Mouse (Mus musculus) CH12.LX (cell line): ENCODE measurements around the gene Podnl1. TPM values are rescaled to one million over a fixed set of nuclear protein-coding genes. Genes with fewer than 3 reads are reported as not detected.

ENCODE experiments used
- DNase-seq: peaks from one replicate; pipeline ENCODE4 v3.0.0-alpha.2; 2013; ENCODE audit errors: extremely low read depth
- H3K27ac ChIP-seq: 2 replicates; pipeline ENCODE4 v1.5.1; 2012; ENCODE audit warnings: low read depth, mild to moderate bottlenecking, control low read depth, moderate library complexity; ENCODE audit not compliant: insufficient read depth
- H3K27me3 ChIP-seq: replicated peaks from 2 replicates; pipeline ENCODE3; 2012; ENCODE audit warnings: inconsistent platforms
- H3K36me3 ChIP-seq, 2 experiments: replicated peaks in 1 of 2; 2 replicates each; pipeline versions ENCODE3 to v1.6.1; 2012; ENCODE audit warnings: inconsistent platforms in 1 of 2, low read length in 1 of 2, mild to moderate bottlenecking in 1 of 2, mixed read lengths in 1 of 2, moderate library complexity in 1 of 2; ENCODE audit not compliant: control insufficient read depth in 1 of 2, insufficient read depth in 1 of 2
- H3K4me1 ChIP-seq, 2 experiments: 2 replicates each; pipeline ENCODE4 v1.6.1; 2012; ENCODE audit warnings: inconsistent platforms in 1 of 2, moderate library complexity in 1 of 2; ENCODE audit not compliant: insufficient read depth in 2 of 2, control insufficient read depth in 1 of 2
- H3K4me2 ChIP-seq: 2 replicates; pipeline ENCODE4 v1.6.1; 2012; ENCODE audit warnings: low read depth, mild to moderate bottlenecking, control low read depth; ENCODE audit not compliant: poor library complexity, insufficient read depth, severe bottlenecking
- H3K4me3 ChIP-seq, 3 experiments: fragments of 150-350 bp in 1 of 3; sonication (generic) in 1 of 3; replicated peaks in 1 of 3; 2 replicates each; pipeline versions ENCODE3 to v1.5.1; 2011 to 2012; ENCODE audit warnings: low read depth in 2 of 3, low read length in 2 of 3, mild to moderate bottlenecking in 2 of 3, moderate library complexity in 2 of 3, control low read depth in 1 of 3, improper control_type of control experiment in 1 of 3, inconsistent platforms in 1 of 3, mixed read lengths in 1 of 3; ENCODE audit not compliant: poor library complexity in 1 of 3
- H3K79me2 ChIP-seq: replicated peaks from 2 replicates; pipeline ENCODE4 v1.6.1; 2012; ENCODE audit warnings: mild to moderate bottlenecking, moderate library complexity; ENCODE audit not compliant: control insufficient read depth, poor library complexity, insufficient read depth, severe bottlenecking; ENCODE audit errors: extremely low read depth
- H3K9ac ChIP-seq: 2 replicates; pipeline ENCODE4 v1.6.1; 2012; ENCODE audit warnings: low read depth, mild to moderate bottlenecking, control low read depth, moderate library complexity; ENCODE audit not compliant: insufficient read depth
- H3K9me3 ChIP-seq: replicated peaks from 2 replicates; pipeline ENCODE3; 2012; ENCODE audit warnings: low read length, inconsistent platforms, mixed read lengths
- BHLHE40 ChIP-seq: IDR thresholded peaks from 2 replicates; pipeline ENCODE4 v1.6.1; 2011; ENCODE audit warnings: mild to moderate bottlenecking, low read depth, low read length, improper control_type of control experiment
- E2F4 ChIP-seq: IDR thresholded peaks from 2 replicates; pipeline ENCODE4 v1.6.1; 2011; ENCODE audit warnings: low read depth, low read length, improper control_type of control experiment; ENCODE audit not compliant: insufficient replicate concordance
- ELF1 ChIP-seq: IDR thresholded peaks from 2 replicates; pipeline ENCODE4 v1.6.1; 2014; ENCODE audit warnings: low read depth, mild to moderate bottlenecking, inconsistent platforms, low read length, improper control_type of control experiment
- EP300 ChIP-seq: IDR thresholded peaks from 2 replicates; pipeline ENCODE4 v1.6.1; 2011; ENCODE audit warnings: low read length, improper control_type of control experiment
- ETS1 ChIP-seq: conservative IDR thresholded peaks from 2 replicates; pipeline ENCODE4 v1.6.1; 2012; ENCODE audit warnings: low read depth, mild to moderate bottlenecking, inconsistent platforms, low read length, improper control_type of control experiment, moderate library complexity
- IRF4 ChIP-seq: IDR thresholded peaks from 2 replicates; pipeline ENCODE4 v1.6.1; 2014; ENCODE audit warnings: low read depth, mild to moderate bottlenecking, inconsistent platforms, low read length, improper control_type of control experiment
- JUN ChIP-seq: IDR thresholded peaks from 2 replicates; pipeline ENCODE4 v1.6.1; 2011; ENCODE audit warnings: low read depth, mild to moderate bottlenecking, low read length, improper control_type of control experiment, moderate library complexity; ENCODE audit not compliant: insufficient read depth
- JUND ChIP-seq: conservative IDR thresholded peaks from 2 replicates; pipeline ENCODE4 v1.6.1; 2011; ENCODE audit warnings: low read depth, low read length, improper control_type of control experiment
- KAT2A ChIP-seq: IDR thresholded peaks from 2 replicates; pipeline ENCODE4 v1.6.1; 2012; ENCODE audit warnings: low read length, improper control_type of control experiment, inconsistent platforms; ENCODE audit not compliant: insufficient replicate concordance
- MAFK ChIP-seq: IDR thresholded peaks from 2 replicates; pipeline ENCODE4 v1.6.1; 2011; ENCODE audit warnings: low read length, improper control_type of control experiment; ENCODE audit not compliant: insufficient replicate concordance
- MEF2A ChIP-seq: IDR thresholded peaks from 2 replicates; pipeline ENCODE4 v1.6.1; 2014; ENCODE audit warnings: low read depth, mild to moderate bottlenecking, inconsistent platforms, low read length, improper control_type of control experiment, borderline replicate concordance
- MXI1 ChIP-seq: IDR thresholded peaks from 2 replicates; pipeline ENCODE4 v1.6.1; 2011; ENCODE audit warnings: mild to moderate bottlenecking, low read depth, low read length, improper control_type of control experiment
- NELFE ChIP-seq: IDR thresholded peaks from 2 replicates; pipeline ENCODE4 v1.6.1; 2011; ENCODE audit warnings: low read depth, low read length, improper control_type of control experiment
- NRF1 ChIP-seq: IDR thresholded peaks from 2 replicates; pipeline ENCODE4 v1.6.1; 2014; ENCODE audit warnings: low read depth, mild to moderate bottlenecking, inconsistent platforms, low read length, improper control_type of control experiment, moderate library complexity
- PAX5 ChIP-seq: IDR thresholded peaks from 2 replicates; pipeline ENCODE4 v1.6.1; 2012; ENCODE audit warnings: low read length, inconsistent platforms, mixed read lengths
- POLR2AphosphoS2 ChIP-seq: IDR thresholded peaks from 2 replicates; pipeline ENCODE4 v1.6.1; 2011; ENCODE audit warnings: low read depth, low read length, improper control_type of control experiment
- RCOR1 ChIP-seq: conservative IDR thresholded peaks from 2 replicates; pipeline ENCODE4 v1.6.1; 2012; ENCODE audit warnings: low read depth, mild to moderate bottlenecking, inconsistent platforms, low read length, improper control_type of control experiment
- SIN3A ChIP-seq: IDR thresholded peaks from 2 replicates; pipeline ENCODE4 v1.6.1; 2012; ENCODE audit warnings: low read length, improper control_type of control experiment, inconsistent platforms
- SMC3 ChIP-seq: IDR thresholded peaks from 2 replicates; pipeline ENCODE4 v1.6.1; 2011; ENCODE audit warnings: low read depth, low read length, improper control_type of control experiment
- TBP ChIP-seq: conservative IDR thresholded peaks from 2 replicates; pipeline ENCODE4 v1.6.1; 2011; ENCODE audit warnings: low read depth, low read length, improper control_type of control experiment
- ZC3H11A ChIP-seq: IDR thresholded peaks from 2 replicates; pipeline ENCODE4 v1.6.1; 2012; ENCODE audit warnings: low read depth, mild to moderate bottlenecking, inconsistent platforms, low read length, improper control_type of control experiment
- ZKSCAN1 ChIP-seq: IDR thresholded peaks from 2 replicates; pipeline ENCODE4 v1.6.1; 2012; ENCODE audit warnings: low read depth, inconsistent platforms, low read length, improper control_type of control experiment, borderline replicate concordance
- dilution Hi-C: fragments of 300-500 bp; cut with MboI; formaldehyde crosslinking; loops from 2 replicates; pipeline ENCODE4 v1.14.3; 2020; ENCODE audit warnings: low sequenced_read_pairs; ENCODE audit not compliant: extremely low pct_unique_long_range_greater_than_20kb, extremely low pct_ligation_motif_present
- in situ Hi-C: fragments of 300-500 bp; cut with MboI; formaldehyde crosslinking; loops from 3 replicates; pipeline ENCODE4 v1.14.3; 2019; ENCODE audit warnings: low sequenced_read_pairs, low pct_ligation_motif_present, low pct_unique_long_range_greater_than_20kb, mixed read lengths
- polyA plus RNA-seq: library from polyadenylated mRNA; unstranded; fragments of >175 nt; gene quantifications from 2 replicates; pipeline ENCODE4 v1.2.1, GENCODE M21; 2012; ENCODE audit warnings: low read depth; ENCODE audit not compliant: insufficient read length
- total RNA-seq, 2 experiments: library from RNA; depleted of rRNA; stranded (reverse); fragments of 300-350 nt in 1 of 2; fragments of >200 nt in 1 of 2; gene quantifications; 2 replicates each; pipeline ENCODE4 v1.2.3; 2012 to 2014

Podnl1 gene
- total and polyA plus RNA-seq, 3 experiments, result 0.98 to 2.8 (median 2.0) TPM

DNA sequence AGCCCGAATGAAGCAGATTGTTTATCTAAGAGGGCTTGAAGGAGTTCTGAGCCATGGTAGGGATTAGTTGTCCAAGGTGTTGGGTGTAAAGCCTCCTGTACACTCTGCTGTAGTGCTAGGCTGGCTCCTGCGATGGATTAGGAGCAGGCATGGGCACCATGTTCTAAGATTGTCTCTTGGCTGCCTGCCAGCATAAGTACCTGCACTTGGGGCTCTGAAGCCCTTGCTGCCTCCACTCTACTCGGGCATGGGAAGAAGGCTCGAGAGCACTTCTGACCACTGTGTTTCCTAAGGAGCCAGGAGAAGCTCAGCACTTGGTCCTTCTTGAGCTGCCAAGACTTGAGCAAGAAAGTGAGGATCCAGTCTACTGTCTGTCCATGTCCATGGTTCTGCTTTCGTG, 46.6 kb upstream of the Podnl1 start:
- Histone ChIP-seq H3K9me3 (no peaks in the 10 kb centered on the region), H3K27me3 (no peaks in the 10 kb centered on the region), H3K9ac (no peak overlapping the region), H3K27ac (no peak overlapping the region), H3K36me3 (peaks cover 61 to 96% of the 10 kb centered on the region in 2 experiments), H3K4me1 (no peaks in the 10 kb centered on the region), H3K4me3 (no peak overlapping the region), H3K4me2 (no peak overlapping the region), H3K79me2 (no peaks in the 10 kb centered on the region; the same call in 1 of the 2 replicates)
- in situ Hi-C loops (no loop called here), dilution Hi-C loops (no loop called here)
- no peak for DNase-seq
- TF ChIP-seq ZKSCAN1, result no peak
- TF ChIP-seq SIN3A, result no peak
- TF ChIP-seq ZC3H11A, result no peak

- in situ Hi-C loops, result no loop called here
- dilution Hi-C loops, result no loop called here
- DNase-seq, result no peak
- H3K9ac ChIP-seq, result no peak overlapping the region
- no peaks in the 10 kb centered on the region for H3K9me3 ChIP-seq
- H3K4me1 ChIP-seq, result no peaks in the 10 kb centered on the region
- no peaks in the 10 kb centered on the region for H3K27me3 ChIP-seq
- TF ChIP-seq TBP, result no peak
- no peak for TF ChIP-seq SMC3
- TF ChIP-seq ZKSCAN1, result no peak
- TF ChIP-seq NRF1, result no peak
- no peak for TF ChIP-seq KAT2A
- no peak for TF ChIP-seq MEF2A
- no peak for TF ChIP-seq PAX5
- no peak for TF ChIP-seq NELFE
- no peak for TF ChIP-seq MAFK
- no peak for TF ChIP-seq JUN
- TF ChIP-seq EP300, result no peak
- no peak for TF ChIP-seq IRF4
- TF ChIP-seq RCOR1, result no peak
- TF ChIP-seq JUND, result no peak
- TF ChIP-seq ELF1, result no peak
- TF ChIP-seq BHLHE40, result no peak
- TF ChIP-seq E2F4, result no peak
- TF ChIP-seq ETS1, result no peak
- no peak for TF ChIP-seq POLR2AphosphoS2
- no peak for TF ChIP-seq MXI1
- no peak overlapping the region for H3K4me3 ChIP-seq
- H3K27ac ChIP-seq, result no peak overlapping the region
- H3K36me3 ChIP-seq, result peaks cover 79 to 98% of the 10 kb centered on the region in 2 experiments
- H3K79me2 ChIP-seq, result no peaks in the 10 kb centered on the region
- no peak overlapping the region for H3K4me2 ChIP-seq
Observed at GRCm38 (mm10) chr8:84083829-84084241, 42.0 kb upstream of the Podnl1 start.
